Mouse (Mus musculus): ENCODE measurements at regions not wholly inside any gene's neighbourhood (a gene's known extent, or its start where the extent isn't known, plus 50 kb on each side); places are given as distances from the start of the nearest gene placed in this dataset.
"Not testable (repeated sequence)": the region's sequence is repeated elsewhere in the genome, so short reads cannot be mapped to it uniquely, and the experiment has no call there.

DNA sequence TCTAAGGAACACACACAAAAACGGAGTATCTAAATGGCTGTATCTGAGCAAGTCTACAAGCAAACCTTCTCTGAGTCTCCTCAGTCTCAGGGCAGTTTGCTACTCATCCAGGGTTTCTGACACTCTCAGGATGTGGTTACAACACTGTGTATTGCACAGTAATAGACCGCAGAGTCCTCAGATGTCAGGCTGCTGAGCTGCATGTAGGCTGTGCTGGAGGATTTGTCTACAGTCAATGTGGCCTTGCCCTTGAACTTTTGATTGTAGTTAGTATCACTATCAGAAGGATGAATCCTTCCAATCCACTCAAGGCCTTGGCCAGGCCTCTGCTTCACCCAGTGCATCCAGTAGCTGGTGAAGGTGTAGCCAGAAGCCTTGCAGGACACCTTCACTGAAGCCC is 245.0 kb upstream of the Zfp386 start:
- not testable (repeated sequence) for DNase-seq (ENCODE audit: low spot score)

DNA sequence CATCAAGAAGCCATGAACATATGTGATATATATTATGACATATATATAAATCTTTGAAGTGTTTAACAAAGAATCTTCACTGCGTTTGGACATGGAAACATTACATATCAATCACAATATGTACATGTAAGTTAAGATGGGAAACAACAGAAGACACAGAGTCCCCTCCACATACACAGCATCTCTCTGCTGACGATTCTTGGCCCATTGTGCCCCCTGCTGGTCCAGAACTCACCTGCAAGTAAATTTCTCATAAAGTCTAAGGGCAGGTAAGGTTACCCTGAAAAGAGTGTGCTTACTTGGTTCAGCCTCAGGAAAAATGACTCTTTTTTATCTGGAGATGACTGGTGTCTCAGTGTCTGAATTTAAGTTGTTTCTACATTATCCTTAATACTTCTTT is 243.8 kb upstream of the Zfp386 start:
- not testable (repeated sequence) for DNase-seq (ENCODE audit: low spot score)

DNA sequence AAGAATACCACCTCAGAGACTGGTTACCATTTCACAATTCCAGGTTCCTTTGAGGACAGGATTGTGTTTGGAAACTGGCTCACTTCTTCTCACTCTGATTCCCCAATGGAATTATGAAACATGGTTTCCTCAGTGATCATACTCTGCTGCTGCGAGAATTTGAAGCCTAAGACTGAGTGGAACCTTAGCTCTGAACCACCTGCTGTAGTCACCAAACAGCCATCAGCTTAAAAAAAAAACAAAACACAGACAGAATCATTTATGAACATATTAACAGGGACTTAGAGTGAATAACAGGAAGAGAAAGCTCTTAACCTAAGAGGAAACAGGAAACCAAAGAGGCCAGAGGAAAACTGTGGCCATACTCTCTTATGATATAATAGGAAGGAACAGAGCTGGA is 239.5 kb upstream of the Zfp386 start:
- no peak for DNase-seq (ENCODE audit: low spot score)

All from spleen, adult 12 weeks (tissue).